Mouse (Mus musculus): ENCODE data around the gene 9430097D07Rik. TPM values are rescaled to one million over a fixed set of nuclear protein-coding genes. Genes with fewer than 3 reads are reported as not detected.
A peak's percentile ranks its signal among the peaks of the same experiment; 100 is the strongest.

The 9430097D07Rik gene
- total RNA-seq, 1 experiment from 2014 or later: not detected

GRCm38 (mm10) chr2:32597248-32597647 is 21.8 kb upstream of the 9430097D07Rik start:
- DNase-seq: no peak

GRCm38 (mm10) chr2:32596725-32597124 is 21.2 kb upstream of the 9430097D07Rik start:
- DNase-seq: peak; percentile 48

GRCm38 (mm10) chr2:32591249-32591648 is 15.8 kb upstream of the 9430097D07Rik start:
- no peak for DNase-seq

- peak; percentile 52 for DNase-seq
These were observed 14.7 kb upstream of the 9430097D07Rik start for GRCm38 (mm10) chr2:32590224-32590623.

- DNase-seq: peak; percentile 61
These were observed 13.8 kb upstream of the 9430097D07Rik start for GRCm38 (mm10) chr2:32589213-32589795.

GRCm38 (mm10) chr2:32587731-32588321 is 12.3 kb upstream of the 9430097D07Rik start:
- DNase-seq: no peak

- DNase-seq: peak; percentile 95
These were observed 11.4 kb upstream of the 9430097D07Rik start, which contains the start of gene St6galnac4 for GRCm38 (mm10) chr2:32586871-32587351. Gene St6galnac4, plus strand, starts transcription at chr2:32587095.

- no peak for DNase-seq
These were observed 9.7 kb upstream of the 9430097D07Rik start for GRCm38 (mm10) chr2:32585149-32585714.

GRCm38 (mm10) chr2:32582830-32583799 is 7.6 kb upstream of the 9430097D07Rik start:
- peak; percentile 87 for DNase-seq

GRCm38 (mm10) chr2:32581450-32582095 is 6.1 kb upstream of the 9430097D07Rik start:
- peak; percentile 51 for DNase-seq

GRCm38 (mm10) chr2:32578146-32579046 is 2.9 kb upstream of the 9430097D07Rik start:
- peak; percentile 72 for DNase-seq

GRCm38 (mm10) chr2:32576532-32576931 is 1.0 kb upstream of the 9430097D07Rik start:
- DNase-seq: no peak

- peak; percentile 52 for DNase-seq
These were observed 441 bp downstream of the 9430097D07Rik start for GRCm38 (mm10) chr2:32574901-32575585.

- DNase-seq: no peak
These were observed 987 bp downstream of the 9430097D07Rik start, which contains the start of gene Pip5kl1 for GRCm38 (mm10) chr2:32574497-32574896. Gene Pip5kl1, plus strand, starts transcription at chr2:32574797.

GRCm38 (mm10) chr2:32572196-32572595 is 3.3 kb downstream of the 9430097D07Rik start:
- DNase-seq: no peak

- DNase-seq: peak; percentile 94
These were observed 4.6 kb downstream of the 9430097D07Rik start, which contains the start of gene Dpm2 for GRCm38 (mm10) chr2:32570698-32571494. Gene Dpm2, plus strand, starts transcription at chr2:32570858.

GRCm38 (mm10) chr2:32568941-32569340 is 6.5 kb downstream of the 9430097D07Rik start:
- no peak for DNase-seq

- no peak for DNase-seq
These were observed 7.3 kb downstream of the 9430097D07Rik start for GRCm38 (mm10) chr2:32568149-32568548.

- DNase-seq: peak; percentile 81
These were observed 8.9 kb downstream of the 9430097D07Rik start for GRCm38 (mm10) chr2:32566536-32567063.

All from adrenal gland, postnatal 14 days (tissue).